Mouse (Mus musculus): ENCODE results near the gene Ptpdc1. TPM values are rescaled to one million over a fixed set of nuclear protein-coding genes. Genes with fewer than 3 reads are reported as not detected.

Gene Ptpdc1
- polyA plus RNA-seq, 1 experiment = 15.7 TPM

GRCm38 (mm10) chr13:48555976-48556375 is 69.5 kb downstream of the Ptpdc1 start:
- TF ChIP-seq CTCF (IDR thresholded peaks at IDR 0.05; ENCODE audit: borderline replicate concordance, insufficient read depth, low read length) (no peak), POLR2A (IDR thresholded peaks at IDR 0.05; ENCODE audit: low read depth, low read length) (no peak)
- H3K4me3 ChIP-seq (ENCODE audit: insufficient read depth, low read length) = no peak overlapping the region
- peaks cover 4% of the 10 kb centered on the region for H3K4me1 ChIP-seq (ENCODE audit: control insufficient read depth, insufficient read depth, low read length)
- H3K27ac ChIP-seq (ENCODE audit: insufficient read depth, low read length) = no peak overlapping the region

- Histone ChIP-seq H3K27ac (ENCODE audit: insufficient read depth, low read length) (no peak overlapping the region), H3K4me3 (ENCODE audit: insufficient read depth, low read length) (no peak overlapping the region), H3K4me1 (ENCODE audit: control insufficient read depth, insufficient read depth, low read length) (peaks cover 4% of the 10 kb centered on the region)
- TF ChIP-seq CTCF (IDR thresholded peaks at IDR 0.05; ENCODE audit: borderline replicate concordance, insufficient read depth, low read length) (no peak), POLR2A (IDR thresholded peaks at IDR 0.05; ENCODE audit: low read depth, low read length) (no peak)
Observed at GRCm38 (mm10) chr13:48554552-48554951, 70.9 kb downstream of the Ptpdc1 start.

- TF ChIP-seq CTCF (IDR thresholded peaks at IDR 0.05; ENCODE audit: borderline replicate concordance, insufficient read depth, low read length) = no peak
- TF ChIP-seq POLR2A (IDR thresholded peaks at IDR 0.05; ENCODE audit: low read depth, low read length) = no peak
Observed at GRCm38 (mm10) chr13:48553511-48553910, 72.0 kb downstream of the Ptpdc1 start.

GRCm38 (mm10) chr13:48552181-48553090 is 73.0 kb downstream of the Ptpdc1 start:
- Histone ChIP-seq H3K4me3 (ENCODE audit: insufficient read depth, low read length) (no peak overlapping the region), H3K4me1 (ENCODE audit: control insufficient read depth, insufficient read depth, low read length) (peaks cover 12% of the 10 kb centered on the region), H3K27ac (ENCODE audit: insufficient read depth, low read length) (peak overlapping the region; percentile 89)
- TF ChIP-seq POLR2A (IDR thresholded peaks at IDR 0.05; ENCODE audit: low read depth, low read length) = peak; percentile 75
- no peak for TF ChIP-seq CTCF (IDR thresholded peaks at IDR 0.05; ENCODE audit: borderline replicate concordance, insufficient read depth, low read length)

More at GRCm38 (mm10) chr13:48553511-48553910, 72.0 kb downstream of the Ptpdc1 start:
- H3K4me1 ChIP-seq (ENCODE audit: control insufficient read depth, insufficient read depth, low read length) = peaks cover 4% of the 10 kb centered on the region
- no peak overlapping the region for H3K27ac ChIP-seq (ENCODE audit: insufficient read depth, low read length)
- H3K4me3 ChIP-seq (ENCODE audit: insufficient read depth, low read length) = no peak overlapping the region

GRCm38 (mm10) chr13:48548296-48548695 is 77.2 kb downstream of the Ptpdc1 start:
- Histone ChIP-seq H3K4me3 (ENCODE audit: insufficient read depth, low read length) (no peak overlapping the region), H3K27ac (ENCODE audit: insufficient read depth, low read length) (peak overlapping the region; percentile 88), H3K4me1 (ENCODE audit: control insufficient read depth, insufficient read depth, low read length) (peaks cover 9% of the 10 kb centered on the region)
- TF ChIP-seq CTCF (IDR thresholded peaks at IDR 0.05; ENCODE audit: borderline replicate concordance, insufficient read depth, low read length) (no peak), POLR2A (IDR thresholded peaks at IDR 0.05; ENCODE audit: low read depth, low read length) (no peak)

GRCm38 (mm10) chr13:48547623-48548022 is 77.8 kb downstream of the Ptpdc1 start:
- TF ChIP-seq CTCF (IDR thresholded peaks at IDR 0.05; ENCODE audit: borderline replicate concordance, insufficient read depth, low read length) (no peak), POLR2A (IDR thresholded peaks at IDR 0.05; ENCODE audit: low read depth, low read length) (no peak; the same call in 1 of the 2 replicates)
- peak overlapping the region; percentile 88 for H3K27ac ChIP-seq (ENCODE audit: insufficient read depth, low read length)
- peaks cover 7% of the 10 kb centered on the region; the same call in 1 of the 2 replicates for H3K4me1 ChIP-seq (ENCODE audit: control insufficient read depth, insufficient read depth, low read length)
- no peak overlapping the region for H3K4me3 ChIP-seq (ENCODE audit: insufficient read depth, low read length)

- TF ChIP-seq POLR2A (IDR thresholded peaks at IDR 0.05; ENCODE audit: low read depth, low read length) (peak; percentile 74), CTCF (IDR thresholded peaks at IDR 0.05; ENCODE audit: borderline replicate concordance, insufficient read depth, low read length) (no peak)
- peak overlapping the region; percentile 99 for H3K27ac ChIP-seq (ENCODE audit: insufficient read depth, low read length)
- peaks cover 7% of the 10 kb centered on the region; the same call in 1 of the 2 replicates for H3K4me1 ChIP-seq (ENCODE audit: control insufficient read depth, insufficient read depth, low read length)
- peak overlapping the region; percentile 76 for H3K4me3 ChIP-seq (ENCODE audit: insufficient read depth, low read length)
Observed at GRCm38 (mm10) chr13:48546330-48546917, 79.0 kb downstream of the Ptpdc1 start.

- Histone ChIP-seq H3K4me3 (ENCODE audit: insufficient read depth, low read length) (peak overlapping the region; percentile 99), H3K4me1 (ENCODE audit: control insufficient read depth, insufficient read depth, low read length) (peaks cover 10% of the 10 kb centered on the region)
Observed at GRCm38 (mm10) chr13:48545476-48546281, 79.8 kb downstream of the Ptpdc1 start.

GRCm38 (mm10) chr13:48544867-48545266 is 80.6 kb downstream of the Ptpdc1 start:
- peak overlapping the region; percentile 99 for H3K4me3 ChIP-seq (ENCODE audit: insufficient read depth, low read length)
- TF ChIP-seq POLR2A (IDR thresholded peaks at IDR 0.05; ENCODE audit: low read depth, low read length) = no peak
- H3K4me1 ChIP-seq (ENCODE audit: control insufficient read depth, insufficient read depth, low read length) = peaks cover 13% of the 10 kb centered on the region
- peak overlapping the region; percentile 69 for H3K27ac ChIP-seq (ENCODE audit: insufficient read depth, low read length)

More at GRCm38 (mm10) chr13:48545476-48546281, 79.8 kb downstream of the Ptpdc1 start:
- TF ChIP-seq POLR2A (IDR thresholded peaks at IDR 0.05; ENCODE audit: low read depth, low read length) = peak; percentile 76
- no peak for TF ChIP-seq CTCF (IDR thresholded peaks at IDR 0.05; ENCODE audit: borderline replicate concordance, insufficient read depth, low read length)
- H3K27ac ChIP-seq (ENCODE audit: insufficient read depth, low read length) = peak overlapping the region; percentile 99
